In genomic region chr13:24538941-24539340, GRCm38 (mm10) we compare ENCODE assay signal across 18 mouse cellular contexts. TPM values are rescaled to one million over a fixed set of nuclear protein-coding genes. Genes with fewer than 3 reads are reported as not detected.
DNase-seq lines count a peak whose midpoint lies in the region; ATAC-seq lines count a peak whose summit lies in the region.
"Had no signal": no experiment of that assay in that cellular context is flagged by ENCODE, and none has a peak within 500 bp of the region (broad histone marks: within the 10 kb centered on the region; RNA-seq: fewer than 3 reads in every experiment).

No protein-coding gene starts in this region.

- DNase-seq in kidney, postnatal 14 days: peak; percentile 7
- peak; percentile 45 for DNase-seq in 416B (ENCODE audit: low read depth)
- peak; percentile 12 to 14 for DNase-seq in heart, postnatal 36 days
- no peak for DNase-seq in forebrain, embryonic 14.5 days (ENCODE audit: low spot score)
- no peak for DNase-seq in frontal cortex, postnatal 10 days (ENCODE audit: low spot score in 2 of 2)
- DNase-seq: adrenal gland, postnatal 36 days; cerebellum, adult 9-10 months; gastrocnemius, postnatal 10 days; kidney, adult 11 months; left cerebral cortex, postnatal 4 days; right cerebral cortex, postnatal 14 days; thymus, postnatal 4 days had no signal

- H3K36me3 ChIP-seq in kidney, embryonic 15.5 days: no peaks in the 10 kb centered on the region
- no peaks in the 10 kb centered on the region for H3K36me3 ChIP-seq in heart, embryonic 11.5 days (ENCODE audit: control insufficient read depth, insufficient read depth, low read length)
- H3K36me3 ChIP-seq in forebrain, embryonic 14.5 days (ENCODE audit: control insufficient read depth, insufficient read depth, low read length): no peaks in the 10 kb centered on the region
- H3K36me3 ChIP-seq: embryonic facial prominence, embryonic 12.5 days had no signal

- H3K27ac ChIP-seq in kidney, embryonic 15.5 days: no peak overlapping the region
- H3K27ac ChIP-seq in heart, embryonic 11.5 days (ENCODE audit: low read depth, low read length): peak overlapping the region; percentile 36
- H3K27ac ChIP-seq in forebrain, embryonic 14.5 days (ENCODE audit: low read depth, low read length): no peak overlapping the region
- H3K27ac ChIP-seq: embryonic facial prominence, embryonic 12.5 days; hindbrain, postnatal 0 days had no signal

- WGBS in kidney, embryonic 15.5 days: 73% methylated on average over 5 of the region's 5 CpGs
- 42% methylated on average over 5 of the region's 5 CpGs for WGBS in heart, embryonic 11.5 days (ENCODE audit: insufficient replicate concordance)
- WGBS in forebrain, embryonic 14.5 days: 81% methylated on average over 5 of the region's 5 CpGs

- H3K4me1 ChIP-seq in kidney, embryonic 15.5 days: no peaks in the 10 kb centered on the region
- peaks cover 3% of the 10 kb centered on the region; the same call in 1 of the 2 replicates for H3K4me1 ChIP-seq in heart, embryonic 11.5 days (ENCODE audit: control insufficient read depth, insufficient read depth, low read length)
- H3K4me1 ChIP-seq in forebrain, embryonic 14.5 days (ENCODE audit: control insufficient read depth, insufficient read depth, low read length): no peaks in the 10 kb centered on the region
- H3K4me1 ChIP-seq: embryonic facial prominence, embryonic 12.5 days had no signal

- H3K27me3 ChIP-seq in kidney, embryonic 15.5 days: no peaks in the 10 kb centered on the region
- H3K27me3 ChIP-seq in heart, embryonic 11.5 days (ENCODE audit: control insufficient read depth, insufficient read depth, low read length): no peaks in the 10 kb centered on the region
- H3K27me3 ChIP-seq in forebrain, embryonic 14.5 days (replicated peaks; ENCODE audit: control insufficient read depth, insufficient read depth, low read length): no peaks in the 10 kb centered on the region
- H3K27me3 ChIP-seq: embryonic facial prominence, embryonic 12.5 days had no signal

- H3K4me2 ChIP-seq in kidney, embryonic 15.5 days: no peak overlapping the region
- H3K4me2 ChIP-seq in heart, embryonic 11.5 days: no peak overlapping the region
- H3K4me2 ChIP-seq in forebrain, embryonic 14.5 days (ENCODE audit: low read length): no peak overlapping the region
- H3K4me2 ChIP-seq: embryonic facial prominence, embryonic 12.5 days; liver, embryonic 11.5 days; midbrain, embryonic 11.5 days had no signal

- no peak for ATAC-seq in kidney, embryonic 15.5 days (replicated peaks; ENCODE audit: low FRiP score)
- no peak; the same call in 1 of the 2 replicates for ATAC-seq in heart, embryonic 11.5 days (replicated peaks; ENCODE audit: insufficient number of reproducible peaks, low FRiP score, low TSS enrichment)
- ATAC-seq in forebrain, embryonic 14.5 days: no peak
- ATAC-seq: hindbrain, postnatal 0 days had no signal

- H3K9me3 ChIP-seq in kidney, embryonic 15.5 days (replicated peaks): no peaks in the 10 kb centered on the region
- H3K9me3 ChIP-seq in heart, embryonic 11.5 days (replicated peaks; ENCODE audit: control insufficient read depth, low read length): no peaks in the 10 kb centered on the region
- H3K9me3 ChIP-seq in forebrain, embryonic 14.5 days (replicated peaks; ENCODE audit: control insufficient read depth, low read length): no peaks in the 10 kb centered on the region
- H3K9me3 ChIP-seq: embryonic facial prominence, embryonic 12.5 days had no signal

- H3K9ac ChIP-seq in kidney, embryonic 15.5 days: no peak overlapping the region
- H3K9ac ChIP-seq in heart, embryonic 11.5 days (ENCODE audit: low read depth, low read length): no peak overlapping the region
- no peak overlapping the region for H3K9ac ChIP-seq in forebrain, embryonic 14.5 days (ENCODE audit: low read length)
- H3K9ac ChIP-seq: embryonic facial prominence, embryonic 12.5 days had no signal

- H3K4me3 ChIP-seq in kidney, embryonic 15.5 days (replicated peaks): no peak overlapping the region
- H3K4me3 ChIP-seq in heart, embryonic 11.5 days (ENCODE audit: low read depth, low read length): no peak overlapping the region
- no peak overlapping the region for H3K4me3 ChIP-seq in forebrain, embryonic 14.5 days (ENCODE audit: low read depth, low read length)
- H3K4me3 ChIP-seq: embryonic facial prominence, embryonic 12.5 days had no signal

- intact Hi-C loops in heart, postnatal 36 days (cut with DNase I): no loop called here

RNA-seq across cellular contexts. Expression of gene Ripor2, which starts 43.0 kb away (rescaled TPM):
- 2.7 and 2.8 TPM in 2 replicates for polyA plus RNA-seq in kidney, embryonic 15.5 days (2015; fragmentation: Nextera tagmentation; extraction: Ambion mirVana)
- polyA plus RNA-seq in heart, embryonic 11.5 days (2014; fragmentation: Nextera tagmentation; extraction: Ambion mirVana): 5.8 and 6.5 TPM in 2 replicates
- total RNA-seq in heart, postnatal 36 days (2021): 1 to 10 TPM; 5.7 to 5.9 TPM
- polyA plus RNA-seq in forebrain, embryonic 14.5 days (2014; fragmentation: Nextera tagmentation; extraction: Ambion mirVana): 16.9 and 21.0 TPM in 2 replicates

Comparison
In these comparisons a context has a peak if more than half of its experiments do, and no peak if none do; other contexts are left out.
1. DNase-seq: peak in kidney, postnatal 14 days (single experiment), 416B (single experiment) and heart, postnatal 36 days (2 of 2); none in forebrain, embryonic 14.5 days (single experiment) and frontal cortex, postnatal 10 days (0 of 2).